Mouse (Mus musculus) midbrain, embryonic 15.5 days (tissue): Measurements from ENCODE around the gene Nos2. TPM values are rescaled to one million over a fixed set of nuclear protein-coding genes. Genes with fewer than 3 reads are reported as not detected.
"Not testable (repeated sequence)": the region's sequence is repeated elsewhere in the genome, so short reads cannot be mapped to it uniquely, and the experiment has no call there.

Experiments
- ATAC-seq: fragments of 200-750 bp; cut with Nextera tagmentation; replicated peaks from 2 replicates; pipeline ENCODE4 v1.8.0; 2017; ENCODE audit warnings: moderate TSS enrichment
- H3K27ac ChIP-seq: fragments of 300-500 bp; sonication (generic); 2 replicates; pipeline ENCODE4 v1.5.1; 2015; ENCODE audit warnings: mild to moderate bottlenecking, inconsistent platforms
- H3K27me3 ChIP-seq: fragments of 300-500 bp; sonication (generic); replicated peaks from 2 replicates; pipeline ENCODE4 v1.6.1; 2015; ENCODE audit warnings: inconsistent platforms
- H3K36me3 ChIP-seq: fragments of 300-500 bp; sonication (generic); replicated peaks from 2 replicates; pipeline ENCODE4 v1.6.1; 2015; ENCODE audit warnings: inconsistent platforms
- H3K4me1 ChIP-seq: fragments of 300-500 bp; sonication (generic); 2 replicates; pipeline ENCODE4 v1.6.1; 2015; ENCODE audit warnings: inconsistent platforms
- H3K4me2 ChIP-seq: fragments of 300-500 bp; sonication (generic); 2 replicates; pipeline ENCODE4 v1.6.1; 2015; ENCODE audit warnings: inconsistent platforms, mild to moderate bottlenecking, moderate library complexity
- H3K4me3 ChIP-seq: fragments of 300-500 bp; sonication (generic); 2 replicates; pipeline ENCODE4 v1.5.1; 2015; ENCODE audit warnings: mild to moderate bottlenecking, inconsistent platforms
- H3K9ac ChIP-seq: fragments of 300-500 bp; sonication (generic); 2 replicates; pipeline ENCODE4 v1.6.1; 2015; ENCODE audit warnings: mild to moderate bottlenecking, inconsistent platforms
- H3K9me3 ChIP-seq: fragments of 300-500 bp; sonication (generic); 2 replicates; pipeline ENCODE4 v1.6.1; 2016; ENCODE audit warnings: inconsistent platforms
- WGBS: fragments of 180-500 bp; shearing (Covaris S2); methylation state at CpG from one replicate; pipeline ENCODE4 v1.1.7; 2015; ENCODE audit warnings: mixed read lengths; 5-methylcytosine and 5-hydroxymethylcytosine counted together
- polyA plus RNA-seq: library from polyadenylated mRNA; unstranded; fragments of >200 nt; fragmentation: Nextera tagmentation; extraction: Ambion mirVana; gene quantifications from 2 replicates; pipeline ENCODE4 v1.2.1, GENCODE M21; 2015

Nos2 gene
- polyA plus RNA-seq, 1 experiment from 2014 or later: 1.6 TPM

- Histone ChIP-seq H3K36me3 (no peaks in the 10 kb centered on the region), H3K4me2 (no peak overlapping the region)
- 87% methylated on average over 12 of the region's 12 CpGs for WGBS
Observed at GRCm38 (mm10) chr11:78982513-78983291, 62.1 kb downstream of the Nos2 start.

GRCm38 (mm10) chr11:78983539-78983938, 63.0 kb downstream of the Nos2 start:
- H3K27me3 ChIP-seq: no peaks in the 10 kb centered on the region
- H3K9me3 ChIP-seq: no peaks in the 10 kb centered on the region
- H3K4me3 ChIP-seq: no peak overlapping the region
- H3K36me3 ChIP-seq: no peaks in the 10 kb centered on the region
- H3K4me2 ChIP-seq: no peak overlapping the region
- no peak overlapping the region for H3K9ac ChIP-seq
- H3K4me1 ChIP-seq: no peaks in the 10 kb centered on the region
- no peak overlapping the region for H3K27ac ChIP-seq
- WGBS: 83% methylated on average over 7 of the region's 7 CpGs
- ATAC-seq: no peak

More at GRCm38 (mm10) chr11:78982513-78983291, 62.1 kb downstream of the Nos2 start:
- Histone ChIP-seq H3K4me1 (no peaks in the 10 kb centered on the region), H3K27ac (no peak overlapping the region), H3K9ac (no peak overlapping the region), H3K4me3 (no peak overlapping the region), H3K27me3 (no peaks in the 10 kb centered on the region), H3K9me3 (no peaks in the 10 kb centered on the region)
- ATAC-seq: no peak

- 71% methylated on average over 10 of the region's 10 CpGs for WGBS
- Histone ChIP-seq H3K9me3 (no peaks in the 10 kb centered on the region), H3K27ac (no peak within 1 kb of the TSS), H3K4me3 (no peak within 1 kb of the TSS), H3K36me3 (no peaks in the 10 kb centered on the region), H3K27me3 (no peaks in the 10 kb centered on the region), H3K9ac (no peak within 1 kb of the TSS), H3K4me1 (no peaks in the 10 kb centered on the region), H3K4me2 (no peak within 1 kb of the TSS)
- no peak for ATAC-seq
Observed at GRCm38 (mm10) chr11:78984483-78985177, 64.0 kb downstream of the Nos2 start, which contains the start of gene Lgals9. Lgals9 (minus strand) TSS chr11:78984946.

- Histone ChIP-seq H3K9me3 (no peaks in the 10 kb centered on the region), H3K27ac (no peak overlapping the region), H3K4me3 (no peak overlapping the region), H3K36me3 (no peaks in the 10 kb centered on the region), H3K4me2 (no peak overlapping the region), H3K27me3 (no peaks in the 10 kb centered on the region), H3K9ac (no peak overlapping the region), H3K4me1 (no peaks in the 10 kb centered on the region)
- ATAC-seq: no peak
Observed at GRCm38 (mm10) chr11:78985505-78985904, 64.9 kb downstream of the Nos2 start.

- WGBS: 91% methylated on average over 10 of the region's 10 CpGs
Observed at GRCm38 (mm10) chr11:78986311-78987002, 65.9 kb downstream of the Nos2 start.

GRCm38 (mm10) chr11:78989206-78989605, 68.6 kb downstream of the Nos2 start:
- 93% methylated on average over 11 of the region's 11 CpGs for WGBS
- H3K27ac ChIP-seq, H3K4me1 ChIP-seq, H3K27me3 ChIP-seq, H3K4me2 ChIP-seq, H3K4me3 ChIP-seq, H3K36me3 ChIP-seq, H3K9ac ChIP-seq, ATAC-seq, H3K9me3 ChIP-seq: not testable (repeated sequence)

More at GRCm38 (mm10) chr11:78986311-78987002, 65.9 kb downstream of the Nos2 start:
- Histone ChIP-seq H3K9me3 (no peaks in the 10 kb centered on the region), H3K4me2 (no peak overlapping the region), H3K4me1 (no peaks in the 10 kb centered on the region), H3K36me3 (no peaks in the 10 kb centered on the region), H3K9ac (no peak overlapping the region), H3K27me3 (no peaks in the 10 kb centered on the region), H3K4me3 (no peak overlapping the region), H3K27ac (no peak overlapping the region)
- ATAC-seq: no peak

- Histone ChIP-seq H3K9ac (no peak overlapping the region), H3K9me3 (0 out of 2 replicates have a peak, but pooled peaks cover 3% of the 10 kb centered on the region), H3K27ac (no peak overlapping the region), H3K4me3 (no peak overlapping the region), H3K4me1 (no peaks in the 10 kb centered on the region), H3K36me3 (no peaks in the 10 kb centered on the region), H3K4me2 (no peak overlapping the region), H3K27me3 (no peaks in the 10 kb centered on the region)
- ATAC-seq: no peak
- 93% methylated on average over 9 of the region's 9 CpGs for WGBS
Observed at GRCm38 (mm10) chr11:78990096-78990495, 69.5 kb downstream of the Nos2 start.

- not testable (repeated sequence) for H3K4me2 ChIP-seq, H3K9me3 ChIP-seq, H3K27ac ChIP-seq, H3K9ac ChIP-seq, H3K4me3 ChIP-seq, ATAC-seq, H3K27me3 ChIP-seq, H3K36me3 ChIP-seq, H3K4me1 ChIP-seq
- 70% methylated on average over 5 of the region's 5 CpGs for WGBS
Observed at GRCm38 (mm10) chr11:78990875-78991543, 70.4 kb downstream of the Nos2 start.

- H3K27ac ChIP-seq: no peak overlapping the region
- H3K4me3 ChIP-seq: no peak overlapping the region
- H3K9me3 ChIP-seq: no peaks in the 10 kb centered on the region
- H3K36me3 ChIP-seq: no peaks in the 10 kb centered on the region
- 28% methylated on average over 6 of the region's 6 CpGs for WGBS
- H3K9ac ChIP-seq: no peak overlapping the region
- H3K27me3 ChIP-seq: no peaks in the 10 kb centered on the region
- ATAC-seq: no peak
- no peaks in the 10 kb centered on the region for H3K4me1 ChIP-seq
- no peak overlapping the region for H3K4me2 ChIP-seq
Observed at GRCm38 (mm10) chr11:78999118-78999517, 78.5 kb downstream of the Nos2 start.

- WGBS: 85% methylated on average over 4 of the region's 4 CpGs
- H3K9me3 ChIP-seq: no peaks in the 10 kb centered on the region
- no peaks in the 10 kb centered on the region for H3K27me3 ChIP-seq
- ATAC-seq: no peak
- H3K27ac ChIP-seq: no peak overlapping the region
- no peaks in the 10 kb centered on the region for H3K4me1 ChIP-seq
- no peak overlapping the region for H3K4me2 ChIP-seq
- no peak overlapping the region for H3K9ac ChIP-seq
- no peak overlapping the region for H3K4me3 ChIP-seq
- no peaks in the 10 kb centered on the region for H3K36me3 ChIP-seq
Observed at GRCm38 (mm10) chr11:79001871-79002270, 81.3 kb downstream of the Nos2 start.

- ATAC-seq: no peak
- Histone ChIP-seq H3K4me2 (no peak overlapping the region), H3K27ac (no peak overlapping the region), H3K36me3 (no peaks in the 10 kb centered on the region), H3K4me3 (no peak overlapping the region), H3K4me1 (no peaks in the 10 kb centered on the region), H3K9me3 (no peaks in the 10 kb centered on the region), H3K27me3 (no peaks in the 10 kb centered on the region), H3K9ac (no peak overlapping the region)
- 68% methylated on average over 5 of the region's 5 CpGs for WGBS
Observed at GRCm38 (mm10) chr11:79002551-79002951, 82.0 kb downstream of the Nos2 start.
